Mouse (Mus musculus) midbrain, embryonic 16.5 days (tissue): ENCODE measurements around the gene Fam83c. TPM values are rescaled to one million over a fixed set of nuclear protein-coding genes. Genes with fewer than 3 reads are reported as not detected.

Experiments
- ATAC-seq: fragments of 200-750 bp; cut with Nextera tagmentation; 2 replicates; pipeline ENCODE4 v1.8.0; 2017; ENCODE audit warnings: moderate TSS enrichment
- H3K27ac ChIP-seq: fragments of 300-500 bp; sonication (generic); 2 replicates; pipeline ENCODE4 v1.5.1; 2014; ENCODE audit warnings: mild to moderate bottlenecking, low read length, mixed read lengths
- H3K27me3 ChIP-seq: fragments of 300-500 bp; sonication (generic); 2 replicates; pipeline ENCODE4 v1.6.1; 2014; ENCODE audit warnings: low read depth, low read length, mixed read lengths; ENCODE audit not compliant: control insufficient read depth, insufficient read depth
- H3K36me3 ChIP-seq: fragments of 300-500 bp; sonication (generic); 2 replicates; pipeline ENCODE4 v1.6.1; 2014; ENCODE audit warnings: mild to moderate bottlenecking, low read length, moderate library complexity, mixed read lengths; ENCODE audit not compliant: control insufficient read depth, insufficient read depth
- H3K4me1 ChIP-seq: fragments of 300-500 bp; sonication (generic); 2 replicates; pipeline ENCODE4 v1.6.1; 2014; ENCODE audit warnings: mild to moderate bottlenecking, low read length, mixed read lengths; ENCODE audit not compliant: control insufficient read depth, insufficient read depth
- H3K4me2 ChIP-seq: fragments of 300-500 bp; sonication (generic); 2 replicates; pipeline ENCODE4 v1.6.1; 2014; ENCODE audit warnings: mild to moderate bottlenecking, low read length, mixed read lengths
- H3K4me3 ChIP-seq: fragments of 300-500 bp; sonication (generic); 2 replicates; pipeline ENCODE4 v1.5.1; 2014; ENCODE audit warnings: low read depth, mild to moderate bottlenecking, low read length, moderate library complexity, mixed read lengths
- H3K9ac ChIP-seq: fragments of 300-500 bp; sonication (generic); 2 replicates; pipeline ENCODE4 v1.6.1; 2014; ENCODE audit warnings: low read depth, low read length, mixed read lengths
- H3K9me3 ChIP-seq: fragments of 300-500 bp; sonication (generic); replicated peaks from 2 replicates; pipeline ENCODE4 v1.6.1; 2014; ENCODE audit warnings: mild to moderate bottlenecking, low read length, mixed read lengths; ENCODE audit not compliant: control insufficient read depth, poor library complexity, severe bottlenecking
- WGBS: fragments of 180-500 bp; shearing (Covaris S2); extraction: QIAGEN DNeasy Blood & Tissue Kit; methylation state at CpG from one replicate; pipeline ENCODE4 v1.1.7; 2014; 5-methylcytosine and 5-hydroxymethylcytosine counted together
- polyA plus RNA-seq: library from polyadenylated mRNA; unstranded; fragments of >200 nt; fragmentation: Nextera tagmentation; extraction: Ambion mirVana; gene quantifications from 2 replicates; pipeline ENCODE4 v1.2.1, GENCODE M21; 2015

Gene Fam83c
- 0.49 and 0.51 TPM in 2 replicates for polyA plus RNA-seq

GRCm38 (mm10) chr2:155834732-155835131 is at the start of gene Fam83c:
Fam83c (minus strand) TSS chr2:155834854.
- 67% methylated on average over 9 of the region's 9 CpGs for WGBS
- no peaks in the 10 kb centered on the region for H3K4me1 ChIP-seq
- H3K27me3 ChIP-seq, result no peaks in the 10 kb centered on the region
- H3K9me3 ChIP-seq, result no peaks in the 10 kb centered on the region
- no peak within 1 kb of the TSS for H3K4me3 ChIP-seq
- no peak within 1 kb of the TSS for H3K27ac ChIP-seq
- H3K36me3 ChIP-seq, result no peaks in the 10 kb centered on the region
- ATAC-seq, result no peak
- no peak within 1 kb of the TSS for H3K9ac ChIP-seq
- H3K4me2 ChIP-seq, result no peak within 1 kb of the TSS

- H3K4me2 ChIP-seq, result no peak overlapping the region
- no peak overlapping the region for H3K9ac ChIP-seq
- 92% methylated on average over 3 of the region's 3 CpGs for WGBS
- H3K4me3 ChIP-seq, result no peak overlapping the region
- H3K27me3 ChIP-seq, result no peaks in the 10 kb centered on the region
- no peaks in the 10 kb centered on the region for H3K4me1 ChIP-seq
- H3K27ac ChIP-seq, result no peak overlapping the region
- H3K9me3 ChIP-seq, result no peaks in the 10 kb centered on the region
- H3K36me3 ChIP-seq, result peaks cover 20% of the 10 kb centered on the region
- no peak for ATAC-seq
Measured at GRCm38 (mm10) chr2:155882087-155882486, 47.4 kb upstream of the Fam83c start.

- ATAC-seq, result no peak
- H3K4me1 ChIP-seq, result no peaks in the 10 kb centered on the region
- no peak overlapping the region for H3K9ac ChIP-seq
- no peak overlapping the region for H3K4me3 ChIP-seq
- no peaks in the 10 kb centered on the region for H3K9me3 ChIP-seq
- 87% methylated on average over 21 of the region's 21 CpGs for WGBS
- H3K36me3 ChIP-seq, result peaks cover 12% of the 10 kb centered on the region
- no peak overlapping the region for H3K4me2 ChIP-seq
- no peak overlapping the region for H3K27ac ChIP-seq
- H3K27me3 ChIP-seq, result no peaks in the 10 kb centered on the region
Measured at GRCm38 (mm10) chr2:155878964-155879876, 44.6 kb upstream of the Fam83c start.

- Histone ChIP-seq H3K9me3 (no peaks in the 10 kb centered on the region), H3K36me3 (peaks cover 8% of the 10 kb centered on the region), H3K27me3 (no peaks in the 10 kb centered on the region), H3K4me2 (no peak overlapping the region), H3K9ac (no peak overlapping the region), H3K4me3 (no peak overlapping the region), H3K27ac (no peak overlapping the region), H3K4me1 (no peaks in the 10 kb centered on the region)
- WGBS, result 86% methylated on average over 6 of the region's 6 CpGs
- ATAC-seq, result no peak
Measured at GRCm38 (mm10) chr2:155873636-155874035, 39.0 kb upstream of the Fam83c start.

GRCm38 (mm10) chr2:155872930-155873507 is 38.4 kb upstream of the Fam83c start:
- Histone ChIP-seq H3K27me3 (no peaks in the 10 kb centered on the region), H3K4me1 (no peaks in the 10 kb centered on the region), H3K9ac (no peak overlapping the region), H3K27ac (no peak overlapping the region), H3K36me3 (peaks cover 9% of the 10 kb centered on the region), H3K9me3 (no peaks in the 10 kb centered on the region), H3K4me2 (no peak overlapping the region), H3K4me3 (no peak overlapping the region)
- no peak for ATAC-seq
- 72% methylated on average over 10 of the region's 10 CpGs for WGBS

GRCm38 (mm10) chr2:155872486-155872885 is 37.8 kb upstream of the Fam83c start:
- H3K27me3 ChIP-seq, result no peaks in the 10 kb centered on the region
- 78% methylated on average over 8 of the region's 8 CpGs for WGBS
- H3K4me2 ChIP-seq, result no peak overlapping the region
- ATAC-seq, result no peak
- H3K4me3 ChIP-seq, result no peak overlapping the region
- H3K4me1 ChIP-seq, result no peaks in the 10 kb centered on the region
- H3K27ac ChIP-seq, result no peak overlapping the region
- H3K9me3 ChIP-seq, result no peaks in the 10 kb centered on the region
- no peak overlapping the region for H3K9ac ChIP-seq
- H3K36me3 ChIP-seq, result peaks cover 9% of the 10 kb centered on the region

GRCm38 (mm10) chr2:155869772-155870171 is 35.1 kb upstream of the Fam83c start:
- H3K27ac ChIP-seq, result no peak overlapping the region
- WGBS, result 87% methylated on average over 5 of the region's 5 CpGs
- no peak overlapping the region for H3K4me3 ChIP-seq
- no peak overlapping the region for H3K9ac ChIP-seq
- ATAC-seq, result no peak
- no peaks in the 10 kb centered on the region for H3K27me3 ChIP-seq
- H3K4me1 ChIP-seq, result no peaks in the 10 kb centered on the region
- H3K36me3 ChIP-seq, result peaks cover 4% of the 10 kb centered on the region; the same call in 1 of the 2 replicates
- H3K9me3 ChIP-seq, result no peaks in the 10 kb centered on the region
- no peak overlapping the region for H3K4me2 ChIP-seq

GRCm38 (mm10) chr2:155868320-155868719 is 33.7 kb upstream of the Fam83c start:
- no peak overlapping the region for H3K4me2 ChIP-seq
- no peaks in the 10 kb centered on the region for H3K27me3 ChIP-seq
- no peak overlapping the region for H3K4me3 ChIP-seq
- H3K27ac ChIP-seq, result no peak overlapping the region
- H3K4me1 ChIP-seq, result peaks cover 6% of the 10 kb centered on the region
- ATAC-seq, result no peak
- WGBS, result 96% methylated on average over 8 of the region's 8 CpGs
- H3K36me3 ChIP-seq, result peaks cover 4% of the 10 kb centered on the region; the same call in 1 of the 2 replicates
- no peak overlapping the region for H3K9ac ChIP-seq
- H3K9me3 ChIP-seq, result no peaks in the 10 kb centered on the region

- peaks cover 11% of the 10 kb centered on the region for H3K4me1 ChIP-seq
- ATAC-seq, result peak; percentile 54
Measured at GRCm38 (mm10) chr2:155863301-155863867, 28.7 kb upstream of the Fam83c start.

More at GRCm38 (mm10) chr2:155863301-155863867, 28.7 kb upstream of the Fam83c start:
- Histone ChIP-seq H3K4me2 (peak overlapping the region; percentile 18), H3K27ac (peak overlapping the region; percentile 39), H3K27me3 (no peaks in the 10 kb centered on the region), H3K36me3 (no peaks in the 10 kb centered on the region), H3K9ac (no peak overlapping the region), H3K9me3 (no peaks in the 10 kb centered on the region), H3K4me3 (no peak overlapping the region)
- WGBS, result 38% methylated on average over 11 of the region's 11 CpGs
